In genomic region chr11:107401839-107402590, GRCm38 (mm10) we compare ENCODE assay signal across 22 mouse cellular contexts.
DNase-seq lines count a peak whose midpoint lies in the region; ATAC-seq and TF ChIP-seq lines count a peak whose summit lies in the region.
"Had no signal": no experiment of that assay in that cellular context is flagged by ENCODE, and none has a peak within 500 bp of the region (broad histone marks: within the 10 kb centered on the region; RNA-seq: fewer than 3 reads in every experiment).

No protein-coding gene starts in this region.

- WGBS in heart, postnatal 0 days, result 92% methylated on average over 5 of the region's 5 CpGs
- 86% methylated on average over 5 of the region's 5 CpGs for WGBS in liver, embryonic 13.5 days (ENCODE audit: insufficient replicate concordance)
- 92% methylated on average over 5 of the region's 5 CpGs for WGBS in liver, embryonic 11.5 days

- no peak overlapping the region for H3K4me2 ChIP-seq in heart, postnatal 0 days (ENCODE audit: low read depth, low read length)
- H3K4me2 ChIP-seq in liver, embryonic 13.5 days, result no peak overlapping the region
- H3K4me2 ChIP-seq in liver, embryonic 11.5 days, result no peak overlapping the region
- H3K4me2 ChIP-seq: embryonic facial prominence, embryonic 12.5 days; heart, embryonic 12.5 days; hindbrain, embryonic 13.5 days had no signal

- no peaks in the 10 kb centered on the region for H3K9me3 ChIP-seq in heart, postnatal 0 days (replicated peaks; ENCODE audit: control insufficient read depth, low read length)
- H3K9me3 ChIP-seq in liver, embryonic 13.5 days (replicated peaks), result no peaks in the 10 kb centered on the region
- no peaks in the 10 kb centered on the region for H3K9me3 ChIP-seq in liver, embryonic 11.5 days (ENCODE audit: control insufficient read depth, low read length)
- H3K9me3 ChIP-seq: embryonic facial prominence, embryonic 12.5 days; heart, embryonic 12.5 days; hindbrain, embryonic 13.5 days had no signal

- no peak for TF ChIP-seq EP300 in heart, postnatal 0 days (IDR thresholded peaks at IDR 0.05; ENCODE audit: low read depth)

- H3K27me3 ChIP-seq in heart, postnatal 0 days (ENCODE audit: control insufficient read depth, insufficient read depth, low read length), result no peaks in the 10 kb centered on the region
- H3K27me3 ChIP-seq in liver, embryonic 13.5 days, result no peaks in the 10 kb centered on the region
- no peaks in the 10 kb centered on the region for H3K27me3 ChIP-seq in liver, embryonic 11.5 days (replicated peaks; ENCODE audit: control insufficient read depth, insufficient read depth, low read length)
- H3K27me3 ChIP-seq: CH12.LX; embryonic facial prominence, embryonic 12.5 days; heart, embryonic 12.5 days; hindbrain, embryonic 13.5 days had no signal

- no peak overlapping the region for H3K27ac ChIP-seq in heart, postnatal 0 days (ENCODE audit: low read depth)
- 0 out of 2 replicates have a peak overlapping the region, but pooled peaks have one; percentile 35 for H3K27ac ChIP-seq in liver, embryonic 13.5 days
- no peak overlapping the region for H3K27ac ChIP-seq in liver, embryonic 11.5 days (ENCODE audit: low read depth, low read length)
- H3K27ac ChIP-seq: embryonic facial prominence, embryonic 12.5 days; hindbrain, embryonic 13.5 days had no signal

- DNase-seq in heart, postnatal 0 days (ENCODE audit: low spot score), result no peak
- no peak for DNase-seq in heart, adult 9 months (ENCODE audit: low spot score in 2 of 2)
- no peak for DNase-seq in liver, embryonic 13.5 days
- DNase-seq in liver, embryonic 11.5 days (ENCODE audit: low spot score), result no peak
- peak; percentile 62 for DNase-seq in R1 (ENCODE audit: low read depth, low spot score)
- no peak for DNase-seq in left cerebral cortex, adult 18-20 months (ENCODE audit: low spot score in 2 of 2)
- DNase-seq: adrenal gland, adult 2 months; cerebellum, adult 2 months; gastrocnemius, postnatal 36 days; kidney, postnatal 25 days; midbrain, embryonic 14.5 days; spleen, adult 18-20 months; thymus, postnatal 36 days had no signal

- H3K4me3 ChIP-seq in heart, postnatal 0 days (ENCODE audit: low read depth, low read length), result no peak overlapping the region
- no peak overlapping the region for H3K4me3 ChIP-seq in liver, embryonic 13.5 days (replicated peaks)
- H3K4me3 ChIP-seq in liver, embryonic 11.5 days (ENCODE audit: low read depth, low read length), result no peak overlapping the region
- H3K4me3 ChIP-seq: embryonic facial prominence, embryonic 12.5 days; erythroblast, embryonic 14.5 days; heart, embryonic 12.5 days; hindbrain, embryonic 13.5 days; myocyte had no signal

- peak; percentile 13; the same call in 1 of the 2 replicates for TF ChIP-seq CTCF in heart, postnatal 0 days (IDR thresholded peaks at IDR 0.05; ENCODE audit: low read depth)

- H3K36me3 ChIP-seq in heart, postnatal 0 days (replicated peaks; ENCODE audit: control insufficient read depth, insufficient read depth, low read length), result no peaks in the 10 kb centered on the region
- no peaks in the 10 kb centered on the region for H3K36me3 ChIP-seq in liver, embryonic 13.5 days
- H3K36me3 ChIP-seq in liver, embryonic 11.5 days (ENCODE audit: control insufficient read depth, insufficient read depth, low read length), result no peaks in the 10 kb centered on the region
- H3K36me3 ChIP-seq: embryonic facial prominence, embryonic 12.5 days; heart, embryonic 12.5 days; hindbrain, embryonic 13.5 days had no signal

- H3K9ac ChIP-seq in heart, postnatal 0 days (replicated peaks; ENCODE audit: low read depth, low read length), result no peak overlapping the region
- no peak overlapping the region for H3K9ac ChIP-seq in liver, embryonic 13.5 days
- H3K9ac ChIP-seq in liver, embryonic 11.5 days (ENCODE audit: low read depth, low read length), result no peak overlapping the region
- H3K9ac ChIP-seq: embryonic facial prominence, embryonic 12.5 days; heart, embryonic 12.5 days; hindbrain, embryonic 13.5 days had no signal

- ATAC-seq in heart, postnatal 0 days (ENCODE audit: insufficient read depth, low read depth), result no peak
- ATAC-seq in liver, embryonic 13.5 days (ENCODE audit: low read depth), result no peak
- no peak for ATAC-seq in liver, embryonic 11.5 days (replicated peaks; ENCODE audit: low FRiP score)
- peak; percentile 44 for ATAC-seq in megakaryocyte progenitor cell, adult 5-6 weeks (replicated peaks; ENCODE audit: poor library complexity)
- ATAC-seq: forebrain, embryonic 14.5 days; intestine, embryonic 16.5 days had no signal

- H3K4me1 ChIP-seq in heart, postnatal 0 days (ENCODE audit: control insufficient read depth, insufficient read depth), result peaks cover 8% of the 10 kb centered on the region; the same call in 1 of the 2 replicates
- peaks cover 79% of the 10 kb centered on the region for H3K4me1 ChIP-seq in liver, embryonic 13.5 days (replicated peaks)
- peaks cover 30% of the 10 kb centered on the region for H3K4me1 ChIP-seq in liver, embryonic 11.5 days (replicated peaks; ENCODE audit: control insufficient read depth, insufficient read depth, low read length)
- H3K4me1 ChIP-seq: embryonic facial prominence, embryonic 12.5 days had no signal
